Mouse (Mus musculus) ES-Bruce4 (cell line): ENCODE results near the gene Tor1b.

Experiments used
- CTCF ChIP-seq: IDR thresholded peaks from one replicate; pipeline ENCODE4 v1.8.1; 2011; ENCODE audit warnings: low read depth, low read length
- POLR2A ChIP-seq: IDR thresholded peaks from one replicate; pipeline ENCODE4 v1.8.1; 2011; ENCODE audit warnings: low read length; ENCODE audit not compliant: insufficient read depth

- TF ChIP-seq POLR2A (no peak), CTCF (peak; percentile 64)
Observed at GRCm38 (mm10) chr2:30929483-30930045, 23.2 kb upstream of the Tor1b start, which contains the start of gene Ptges.
